Mouse (Mus musculus): ENCODE data around the gene Brd1. TPM values are rescaled to one million over a fixed set of nuclear protein-coding genes. Genes with fewer than 3 reads are reported as not detected.
"Not testable (repeated sequence)": the region's sequence is repeated elsewhere in the genome, so short reads cannot be mapped to it uniquely, and the experiment has no call there.

Gene Brd1
- polyA plus RNA-seq (2016; fragmentation: Nextera tagmentation; extraction: Ambion mirVana), result 23.9 and 24.4 TPM in 2 replicates

- Histone ChIP-seq H3K4me1 (peaks cover 23% of the 10 kb centered on the region), H3K27me3 (no peaks in the 10 kb centered on the region), H3K4me3 (peak within 1 kb of the TSS; percentile 99), H3K9me3 (no peaks in the 10 kb centered on the region), H3K9ac (peak within 1 kb of the TSS; percentile 100), H3K27ac (peak within 1 kb of the TSS; percentile 91), H3K36me3 (peaks cover 18% of the 10 kb centered on the region), H3K4me2 (replicated peaks) (peak within 1 kb of the TSS; percentile 93)
- under 1% methylated on average over 96 of the region's 103 CpGs for WGBS
- peak; percentile 78 for ATAC-seq (ENCODE audit: insufficient number of reproducible peaks, insufficient read depth, low FRiP score, low TSS enrichment)
Measured at GRCm38 (mm10) chr15:88733834-88734571, at the start of gene Brd1. TSS of gene Brd1 (minus strand) at chr15:88734233.

- 88% methylated on average over 5 of the region's 5 CpGs for WGBS
Measured at GRCm38 (mm10) chr15:88774630-88775029, 40.6 kb upstream of the Brd1 start.

GRCm38 (mm10) chr15:88768537-88768936 lies 34.5 kb upstream of the Brd1 start:
- ATAC-seq (ENCODE audit: insufficient number of reproducible peaks, insufficient read depth, low FRiP score, low TSS enrichment), result no peak
- no peak overlapping the region for H3K4me3 ChIP-seq
- no peaks in the 10 kb centered on the region for H3K4me1 ChIP-seq
- H3K27ac ChIP-seq, result no peak overlapping the region
- peaks cover 40% of the 10 kb centered on the region for H3K36me3 ChIP-seq
- H3K9ac ChIP-seq, result no peak overlapping the region
- no peaks in the 10 kb centered on the region for H3K27me3 ChIP-seq
- 63% methylated on average over 1 of the region's 1 CpGs for WGBS
- no peaks in the 10 kb centered on the region for H3K9me3 ChIP-seq
- H3K4me2 ChIP-seq (replicated peaks), result no peak overlapping the region

More at GRCm38 (mm10) chr15:88774630-88775029, 40.6 kb upstream of the Brd1 start:
- not testable (repeated sequence) for H3K9me3 ChIP-seq; H3K4me1 ChIP-seq; H3K4me3 ChIP-seq; H3K4me2 ChIP-seq (replicated peaks); H3K27me3 ChIP-seq; H3K9ac ChIP-seq; H3K27ac ChIP-seq; ATAC-seq (ENCODE audit: insufficient number of reproducible peaks, insufficient read depth, low FRiP score, low TSS enrichment)
- peaks cover 22% of the 10 kb centered on the region for H3K36me3 ChIP-seq

- not testable (repeated sequence) for H3K27ac ChIP-seq; H3K9ac ChIP-seq; H3K27me3 ChIP-seq; H3K4me3 ChIP-seq; H3K9me3 ChIP-seq; H3K4me2 ChIP-seq (replicated peaks); H3K4me1 ChIP-seq; ATAC-seq (ENCODE audit: insufficient number of reproducible peaks, insufficient read depth, low FRiP score, low TSS enrichment)
- 98% methylated on average over 2 of the region's 2 CpGs for WGBS
- H3K36me3 ChIP-seq, result peaks cover 46% of the 10 kb centered on the region
Measured at GRCm38 (mm10) chr15:88766139-88766538, 32.1 kb upstream of the Brd1 start.

- no peak overlapping the region for H3K9ac ChIP-seq
- no peaks in the 10 kb centered on the region for H3K27me3 ChIP-seq
- H3K9me3 ChIP-seq, result no peaks in the 10 kb centered on the region
- H3K36me3 ChIP-seq, result peaks cover 60% of the 10 kb centered on the region
- ATAC-seq (ENCODE audit: insufficient number of reproducible peaks, insufficient read depth, low FRiP score, low TSS enrichment), result no peak
- no peak overlapping the region for H3K27ac ChIP-seq
- no peak overlapping the region for H3K4me2 ChIP-seq (replicated peaks)
- H3K4me3 ChIP-seq, result no peak overlapping the region
- WGBS, result 94% methylated on average over 4 of the region's 4 CpGs
- H3K4me1 ChIP-seq, result no peaks in the 10 kb centered on the region
Measured at GRCm38 (mm10) chr15:88761551-88761950, 27.5 kb upstream of the Brd1 start.

GRCm38 (mm10) chr15:88758061-88758460 lies 24.0 kb upstream of the Brd1 start:
- Histone ChIP-seq H3K9ac (no peak overlapping the region), H3K4me2 (replicated peaks) (no peak overlapping the region), H3K27ac (no peak overlapping the region), H3K36me3 (peaks cover 58% of the 10 kb centered on the region), H3K4me1 (peaks cover 5% of the 10 kb centered on the region), H3K9me3 (no peaks in the 10 kb centered on the region), H3K4me3 (no peak overlapping the region), H3K27me3 (no peaks in the 10 kb centered on the region)
- ATAC-seq (ENCODE audit: insufficient number of reproducible peaks, insufficient read depth, low FRiP score, low TSS enrichment), result no peak
- 81% methylated on average over 3 of the region's 3 CpGs for WGBS

- Histone ChIP-seq H3K27me3 (no peaks in the 10 kb centered on the region), H3K4me3 (no peak overlapping the region), H3K9ac (no peak overlapping the region), H3K27ac (no peak overlapping the region), H3K9me3 (no peaks in the 10 kb centered on the region), H3K4me2 (replicated peaks) (no peak overlapping the region), H3K4me1 (peaks cover 10% of the 10 kb centered on the region), H3K36me3 (peaks cover 41% of the 10 kb centered on the region)
- 94% methylated on average over 18 of the region's 18 CpGs for WGBS
- ATAC-seq (ENCODE audit: insufficient number of reproducible peaks, insufficient read depth, low FRiP score, low TSS enrichment), result no peak
Measured at GRCm38 (mm10) chr15:88755761-88756160, 21.7 kb upstream of the Brd1 start.

GRCm38 (mm10) chr15:88754896-88755295 lies 20.9 kb upstream of the Brd1 start:
- H3K4me2 ChIP-seq (replicated peaks), result no peak overlapping the region
- peaks cover 40% of the 10 kb centered on the region for H3K36me3 ChIP-seq

GRCm38 (mm10) chr15:88752403-88752733 lies 18.3 kb upstream of the Brd1 start:
- peak overlapping the region; percentile 91 for H3K9ac ChIP-seq
- H3K4me3 ChIP-seq, result peak overlapping the region; percentile 80
- peaks cover 22% of the 10 kb centered on the region for H3K36me3 ChIP-seq
- no peak for ATAC-seq (ENCODE audit: insufficient number of reproducible peaks, insufficient read depth, low FRiP score, low TSS enrichment)
- H3K4me2 ChIP-seq (replicated peaks), result peak overlapping the region; percentile 77
- 2% methylated on average over 8 of the region's 8 CpGs for WGBS
- no peaks in the 10 kb centered on the region for H3K9me3 ChIP-seq
- H3K27me3 ChIP-seq, result no peaks in the 10 kb centered on the region
- peaks cover 15% of the 10 kb centered on the region for H3K4me1 ChIP-seq
- peak overlapping the region; percentile 91; the same call in 1 of the 2 replicates for H3K27ac ChIP-seq

More at GRCm38 (mm10) chr15:88754896-88755295, 20.9 kb upstream of the Brd1 start:
- Histone ChIP-seq H3K4me3 (no peak overlapping the region), H3K9me3 (no peaks in the 10 kb centered on the region), H3K9ac (no peak overlapping the region), H3K27ac (no peak overlapping the region), H3K4me1 (peaks cover 15% of the 10 kb centered on the region), H3K27me3 (no peaks in the 10 kb centered on the region)
- 88% methylated on average over 2 of the region's 2 CpGs for WGBS
- no peak for ATAC-seq (ENCODE audit: insufficient number of reproducible peaks, insufficient read depth, low FRiP score, low TSS enrichment)

- no peaks in the 10 kb centered on the region for H3K27me3 ChIP-seq
- WGBS, result under 1% methylated on average over 97 of the region's 119 CpGs
- H3K4me2 ChIP-seq (replicated peaks), result peak within 1 kb of the TSS; percentile 77
- H3K4me3 ChIP-seq, result peak within 1 kb of the TSS; percentile 80
- peak within 1 kb of the TSS; percentile 91 for H3K9ac ChIP-seq
- ATAC-seq (ENCODE audit: insufficient number of reproducible peaks, insufficient read depth, low FRiP score, low TSS enrichment), result peak; percentile 67
- no peaks in the 10 kb centered on the region for H3K9me3 ChIP-seq
- peaks cover 15% of the 10 kb centered on the region for H3K4me1 ChIP-seq
- H3K36me3 ChIP-seq, result peaks cover 16% of the 10 kb centered on the region
- H3K27ac ChIP-seq, result peak within 1 kb of the TSS; percentile 91
Measured at GRCm38 (mm10) chr15:88751564-88752402, 17.8 kb upstream of the Brd1 start, which contains the start of gene Zbed4. TSS of gene Zbed4 (plus strand) at chr15:88751660.

- Histone ChIP-seq H3K4me1 (peaks cover 15% of the 10 kb centered on the region), H3K27ac (peak overlapping the region; percentile 91), H3K9ac (peak overlapping the region; percentile 49), H3K4me2 (replicated peaks) (peak overlapping the region; percentile 77), H3K36me3 (peaks cover 12% of the 10 kb centered on the region), H3K27me3 (no peaks in the 10 kb centered on the region), H3K9me3 (no peaks in the 10 kb centered on the region), H3K4me3 (peak overlapping the region; percentile 80)
- 6% methylated on average over 54 of the region's 54 CpGs for WGBS
- peak; percentile 97 for ATAC-seq (ENCODE audit: insufficient number of reproducible peaks, insufficient read depth, low FRiP score, low TSS enrichment)
Measured at GRCm38 (mm10) chr15:88750677-88751563, 16.9 kb upstream of the Brd1 start.
